Mouse (Mus musculus) hindbrain, embryonic 11.5 days (tissue): ENCODE data around the gene Iqcd. TPM values are rescaled to one million over a fixed set of nuclear protein-coding genes. Genes with fewer than 3 reads are reported as not detected.

ENCODE experiments used
- ATAC-seq: fragments of 200-750 bp; cut with Nextera tagmentation; 2 replicates; pipeline ENCODE4 v1.8.0; 2017; ENCODE audit warnings: mild to moderate bottlenecking, moderate TSS enrichment, moderate library complexity; ENCODE audit not compliant: low FRiP score
- DNase-seq: peaks from one replicate; pipeline ENCODE4 v3.0.0-alpha.2; 2015; ENCODE audit warnings: low spot score
- H3K27ac ChIP-seq: fragments of 300-500 bp; sonication (generic); 2 replicates; pipeline ENCODE4 v1.5.1; 2014; ENCODE audit warnings: mild to moderate bottlenecking, low read depth, low read length
- H3K27me3 ChIP-seq: fragments of 300-500 bp; sonication (generic); 2 replicates; pipeline ENCODE4 v1.6.1; 2014; ENCODE audit warnings: mild to moderate bottlenecking, low read length, moderate library complexity, mixed read lengths; ENCODE audit not compliant: control insufficient read depth, insufficient read depth
- H3K36me3 ChIP-seq: fragments of 300-500 bp; sonication (generic); 2 replicates; pipeline ENCODE4 v1.6.1; 2014; ENCODE audit warnings: mild to moderate bottlenecking, low read length, moderate library complexity, mixed read lengths; ENCODE audit not compliant: control insufficient read depth, insufficient read depth
- H3K4me1 ChIP-seq: fragments of 300-500 bp; sonication (generic); replicated peaks from 2 replicates; pipeline ENCODE4 v1.6.1; 2014; ENCODE audit warnings: low read length, mixed read lengths; ENCODE audit not compliant: control insufficient read depth, insufficient read depth
- H3K4me2 ChIP-seq: fragments of 300-500 bp; sonication (generic); replicated peaks from 2 replicates; pipeline ENCODE4 v1.6.1; 2014; ENCODE audit warnings: mild to moderate bottlenecking, low read depth, low read length
- H3K4me3 ChIP-seq: fragments of 300-500 bp; sonication (generic); 2 replicates; pipeline ENCODE4 v1.5.1; 2014; ENCODE audit warnings: low read depth, low read length
- H3K9ac ChIP-seq: fragments of 300-500 bp; sonication (generic); 2 replicates; pipeline ENCODE4 v1.6.1; 2014; ENCODE audit warnings: low read depth, low read length
- H3K9me3 ChIP-seq: fragments of 300-500 bp; sonication (generic); 2 replicates; pipeline ENCODE4 v1.6.1; 2016; ENCODE audit warnings: low read length; ENCODE audit not compliant: control insufficient read depth
- WGBS: fragments of 180-500 bp; shearing (Covaris S2); extraction: QIAGEN DNeasy Blood & Tissue Kit; methylation state at CpG from one replicate; pipeline ENCODE4 v1.1.7; 2014; 5-methylcytosine and 5-hydroxymethylcytosine counted together
- polyA plus RNA-seq: library from polyadenylated mRNA; unstranded; fragments of >200 nt; fragmentation: Nextera tagmentation; extraction: Ambion mirVana; gene quantifications from 2 replicates; pipeline ENCODE4 v1.2.1, GENCODE M21; 2014

The Iqcd gene
- polyA plus RNA-seq, 1 experiment from 2014 or later, result 1.1 TPM

- under 1% methylated on average over 69 of the region's 69 CpGs for WGBS
- Histone ChIP-seq H3K9ac (peak overlapping the region; percentile 69), H3K9me3 (no peaks in the 10 kb centered on the region), H3K27ac (peak overlapping the region; percentile 64), H3K4me3 (peak overlapping the region; percentile 68), H3K4me1 (peaks cover 9% of the 10 kb centered on the region), H3K36me3 (no peaks in the 10 kb centered on the region; the same call in 1 of the 2 replicates), H3K27me3 (no peaks in the 10 kb centered on the region), H3K4me2 (peak overlapping the region; percentile 93)
- peak; percentile 100 for DNase-seq
- ATAC-seq, result peak; percentile 95
These were observed 24.2 kb downstream of the Iqcd start for GRCm38 (mm10) chr5:120612822-120613604.

- H3K4me2 ChIP-seq, result no peak overlapping the region
These were observed 27.1 kb downstream of the Iqcd start for GRCm38 (mm10) chr5:120615903-120616302.

GRCm38 (mm10) chr5:120618778-120619177, 30.0 kb downstream of the Iqcd start:
- no peaks in the 10 kb centered on the region for H3K9me3 ChIP-seq
- H3K4me1 ChIP-seq, result peaks cover 2% of the 10 kb centered on the region
- peaks cover 8% of the 10 kb centered on the region for H3K36me3 ChIP-seq
- WGBS, result 82% methylated on average over 12 of the region's 12 CpGs
- no peak overlapping the region for H3K9ac ChIP-seq
- H3K27ac ChIP-seq, result no peak overlapping the region
- H3K4me2 ChIP-seq, result no peak overlapping the region
- H3K4me3 ChIP-seq, result no peak overlapping the region
- no peaks in the 10 kb centered on the region for H3K27me3 ChIP-seq
- ATAC-seq, result no peak
- no peak for DNase-seq

More at GRCm38 (mm10) chr5:120615903-120616302, 27.1 kb downstream of the Iqcd start:
- H3K4me1 ChIP-seq, result peaks cover 7% of the 10 kb centered on the region
- peaks cover 8% of the 10 kb centered on the region for H3K36me3 ChIP-seq
- H3K4me3 ChIP-seq, result no peak overlapping the region
- DNase-seq (peak; percentile 44), ATAC-seq (no peak)
- WGBS, result 98% methylated on average over 4 of the region's 4 CpGs
- no peak overlapping the region for H3K27ac ChIP-seq
- H3K27me3 ChIP-seq, result no peaks in the 10 kb centered on the region
- no peaks in the 10 kb centered on the region for H3K9me3 ChIP-seq
- H3K9ac ChIP-seq, result no peak overlapping the region

GRCm38 (mm10) chr5:120619201-120619600, 30.4 kb downstream of the Iqcd start:
- Histone ChIP-seq H3K4me2 (no peak overlapping the region), H3K9me3 (no peaks in the 10 kb centered on the region), H3K27me3 (no peaks in the 10 kb centered on the region), H3K4me1 (no peaks in the 10 kb centered on the region), H3K36me3 (peaks cover 8% of the 10 kb centered on the region), H3K27ac (no peak overlapping the region), H3K9ac (no peak overlapping the region), H3K4me3 (no peak overlapping the region)
- WGBS, result 14% methylated on average over 5 of the region's 5 CpGs
- ATAC-seq (no peak), DNase-seq (peak; percentile 80)

- Histone ChIP-seq H3K4me2 (no peak overlapping the region), H3K4me3 (no peak overlapping the region), H3K36me3 (peaks cover 15% of the 10 kb centered on the region), H3K27ac (no peak overlapping the region), H3K9ac (no peak overlapping the region), H3K4me1 (no peaks in the 10 kb centered on the region), H3K27me3 (no peaks in the 10 kb centered on the region), H3K9me3 (no peaks in the 10 kb centered on the region)
- ATAC-seq (0 out of 2 replicates have a peak, but pooled peaks have one; percentile 21), DNase-seq (peak; percentile 93)
- 72% methylated on average over 18 of the region's 18 CpGs for WGBS
These were observed 31.7 kb downstream of the Iqcd start for GRCm38 (mm10) chr5:120620375-120621077.

- no peak for ATAC-seq
- Histone ChIP-seq H3K4me2 (no peak overlapping the region), H3K27ac (no peak overlapping the region), H3K9ac (no peak overlapping the region), H3K4me1 (no peaks in the 10 kb centered on the region), H3K36me3 (peaks cover 17% of the 10 kb centered on the region), H3K4me3 (no peak overlapping the region), H3K9me3 (no peaks in the 10 kb centered on the region), H3K27me3 (no peaks in the 10 kb centered on the region)
- DNase-seq, result no peak
- 91% methylated on average over 23 of the region's 23 CpGs for WGBS
These were observed 32.4 kb downstream of the Iqcd start for GRCm38 (mm10) chr5:120621078-120621765.

GRCm38 (mm10) chr5:120621846-120622197, 33.0 kb downstream of the Iqcd start:
- Histone ChIP-seq H3K9me3 (no peaks in the 10 kb centered on the region), H3K36me3 (peaks cover 17% of the 10 kb centered on the region), H3K4me2 (no peak overlapping the region), H3K27ac (no peak overlapping the region), H3K9ac (no peak overlapping the region), H3K4me1 (no peaks in the 10 kb centered on the region), H3K4me3 (no peak overlapping the region), H3K27me3 (no peaks in the 10 kb centered on the region)
- DNase-seq, result no peak
- 95% methylated on average over 10 of the region's 10 CpGs for WGBS
- no peak for ATAC-seq

- Histone ChIP-seq H3K36me3 (peaks cover 17% of the 10 kb centered on the region), H3K4me3 (no peak overlapping the region), H3K4me2 (no peak overlapping the region), H3K27ac (no peak overlapping the region), H3K9ac (no peak overlapping the region), H3K27me3 (no peaks in the 10 kb centered on the region), H3K9me3 (no peaks in the 10 kb centered on the region), H3K4me1 (no peaks in the 10 kb centered on the region)
- no peak for ATAC-seq
- no peak for DNase-seq
- WGBS, result 74% methylated on average over 5 of the region's 5 CpGs
These were observed 33.5 kb downstream of the Iqcd start for GRCm38 (mm10) chr5:120622198-120622851.
